Mouse (Mus musculus): ENCODE measurements at regions not wholly inside any gene's neighbourhood (a gene's known extent, or its start where the extent isn't known, plus 50 kb on each side); places are given as distances from the start of the nearest gene placed in this dataset.
A peak's percentile ranks its signal among the peaks of the same experiment; 100 is the strongest.

DNA sequence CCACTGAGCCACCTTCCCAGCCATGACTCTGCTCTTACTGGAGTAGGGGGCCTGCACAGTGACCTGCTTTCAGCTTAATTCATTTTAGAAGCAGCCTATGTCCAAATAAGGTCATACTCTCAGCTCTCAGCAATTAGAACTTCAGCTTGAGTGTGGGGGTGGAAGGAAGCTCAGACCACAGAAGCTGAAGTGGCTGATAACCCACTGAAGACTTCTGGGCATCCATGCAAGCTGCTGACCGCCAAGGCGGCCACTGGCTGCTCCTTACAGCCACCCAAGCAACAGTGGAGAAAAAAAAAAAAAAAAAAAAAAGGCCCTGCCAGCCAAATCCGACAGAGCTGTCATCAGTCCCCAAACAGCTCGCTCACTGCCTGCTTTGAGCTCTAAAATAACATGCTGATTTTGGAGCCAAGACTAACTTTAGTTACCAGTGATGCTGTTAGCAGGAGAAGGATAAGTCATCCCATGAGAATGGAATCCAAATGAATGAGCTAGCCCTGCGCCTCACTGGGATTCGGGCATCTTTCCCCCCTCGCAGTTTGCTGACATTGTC lies 133.0 kb upstream of the Hs6st1 start:
- no peak for DNase-seq

DNA sequence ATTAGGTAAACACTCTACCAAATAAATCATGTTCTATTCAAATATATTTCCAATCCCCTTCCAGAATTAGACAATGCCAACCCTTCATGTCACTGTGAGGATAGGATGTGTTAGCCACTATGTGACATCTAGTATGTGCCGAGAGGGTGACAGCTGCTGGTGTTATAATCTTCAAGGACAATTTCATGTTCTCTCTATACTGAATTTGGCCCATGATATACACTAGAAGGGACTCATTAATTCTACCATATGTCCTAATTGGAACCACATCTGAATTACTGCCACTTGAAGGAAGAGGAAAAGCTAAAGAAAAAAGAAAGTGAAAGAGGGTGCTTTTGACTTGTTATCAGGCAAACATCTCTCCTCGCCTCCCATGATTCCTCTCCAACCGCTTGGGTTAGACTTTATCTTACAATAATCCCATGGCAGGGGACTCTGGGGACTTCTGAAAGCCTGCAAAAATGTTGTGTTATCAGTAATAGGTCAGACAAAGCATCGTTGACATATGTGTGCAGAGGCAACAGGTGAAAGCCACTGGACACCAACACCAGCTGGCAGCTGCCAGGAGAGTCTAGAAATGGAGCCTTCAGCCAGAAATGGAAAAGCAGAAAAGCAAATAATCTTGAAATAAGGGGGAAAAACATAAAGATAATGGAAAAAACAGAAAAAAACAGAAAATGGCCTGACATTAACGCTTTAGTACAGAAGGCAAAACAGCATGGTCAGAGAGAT lies 131.7 kb upstream of the Hs6st1 start:
- DNase-seq: no peak

DNA sequence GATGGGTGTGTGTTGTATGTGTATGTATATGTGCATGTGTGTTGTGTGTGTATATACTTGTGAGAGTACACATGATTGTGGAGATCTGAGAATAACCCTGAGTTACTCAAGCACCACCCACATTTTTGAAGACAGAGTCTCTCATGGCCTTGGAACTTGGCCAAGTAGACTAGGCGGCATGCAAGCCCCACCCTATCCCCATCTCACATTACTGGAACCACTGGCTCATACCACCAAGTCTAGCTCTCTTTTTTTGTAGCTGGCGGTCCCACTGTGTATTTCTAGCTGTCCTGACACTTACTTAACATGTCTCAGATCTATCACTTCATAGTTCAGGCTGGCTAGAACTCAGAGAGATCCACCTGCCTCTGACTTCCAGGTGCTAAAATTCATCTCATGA lies 128.0 kb upstream of the Hs6st1 start:
- DNase-seq: no peak

DNA sequence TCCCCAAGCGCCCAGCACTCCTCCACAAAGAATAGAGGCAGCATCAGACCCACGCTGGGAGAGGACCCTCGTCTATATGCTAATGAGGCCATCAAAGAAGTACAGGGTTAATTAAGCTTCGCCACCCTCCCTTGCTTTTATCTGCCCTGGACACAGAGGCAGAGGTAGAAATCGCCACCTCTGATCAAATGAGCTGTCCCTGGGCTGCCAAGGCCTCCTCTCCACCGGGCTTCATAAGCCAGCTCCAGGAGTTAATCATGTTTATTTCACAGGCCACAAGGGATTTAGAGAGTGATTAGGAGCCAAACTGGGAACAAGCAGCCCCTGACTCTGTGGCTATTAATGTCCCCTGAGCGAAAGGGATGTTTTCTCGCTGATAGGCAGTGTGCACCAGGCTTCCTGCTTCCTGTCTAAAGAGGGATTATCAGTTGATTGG lies 126.5 kb upstream of the Hs6st1 start:
- DNase-seq: no peak

DNA sequence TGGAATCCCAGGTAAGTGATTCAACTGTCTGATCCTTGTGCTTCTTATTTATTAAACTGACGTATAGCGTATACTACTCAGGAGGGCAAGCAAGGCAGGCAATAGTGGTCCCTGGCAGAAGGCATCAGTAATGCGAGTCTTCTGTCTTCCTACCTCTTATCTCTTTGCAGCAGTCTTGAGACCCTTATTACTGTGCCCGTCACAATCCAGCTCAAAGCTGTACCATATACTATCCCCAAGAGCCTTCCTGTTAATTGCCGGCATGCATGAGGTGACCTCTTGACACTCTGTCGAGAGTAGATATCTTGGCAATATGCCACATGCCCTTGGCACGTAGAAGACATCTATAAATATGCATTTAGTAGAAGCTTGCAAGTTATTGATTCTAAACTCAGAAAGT lies 126.0 kb upstream of the Hs6st1 start:
- DNase-seq: no peak

DNA sequence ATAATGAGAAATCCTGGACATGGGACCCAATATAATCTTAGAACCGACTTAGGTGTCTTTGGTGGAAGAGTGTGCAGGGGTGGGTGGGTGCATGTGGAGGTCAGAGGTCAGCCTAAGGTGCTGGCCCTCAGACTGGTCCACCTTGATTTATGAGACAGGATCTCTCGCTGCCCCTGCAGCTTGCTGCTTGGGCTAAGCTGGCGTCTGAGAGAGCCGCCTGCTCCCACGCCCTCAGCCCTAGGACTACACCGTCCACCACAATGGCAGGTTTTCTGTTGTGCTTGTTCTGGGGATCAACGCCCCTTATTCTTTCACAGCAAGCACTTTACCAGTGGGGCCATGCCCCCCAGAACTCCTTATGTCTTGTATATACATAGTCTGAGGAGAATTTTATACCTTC lies 124.4 kb upstream of the Hs6st1 start:
- no peak for DNase-seq

DNA sequence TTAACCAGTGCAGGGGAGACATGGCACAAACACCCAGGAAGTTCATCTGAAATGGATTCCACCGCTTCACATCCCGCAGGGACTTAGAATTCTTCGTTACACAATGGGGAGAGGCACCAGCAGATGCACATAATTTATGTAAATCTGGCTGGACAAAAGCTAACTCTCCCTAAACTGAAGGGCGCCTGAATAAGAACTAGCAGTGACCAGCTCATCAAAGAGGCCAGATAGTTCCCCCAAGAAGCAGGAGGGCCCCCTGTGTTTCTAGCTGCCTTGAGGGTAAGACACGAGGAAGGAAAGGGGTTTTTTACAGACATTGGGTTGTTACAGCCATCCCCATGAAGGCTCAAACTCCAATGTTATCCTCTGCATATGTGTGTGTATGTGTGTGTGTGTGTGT lies 123.8 kb upstream of the Hs6st1 start:
- DNase-seq: no peak

DNA sequence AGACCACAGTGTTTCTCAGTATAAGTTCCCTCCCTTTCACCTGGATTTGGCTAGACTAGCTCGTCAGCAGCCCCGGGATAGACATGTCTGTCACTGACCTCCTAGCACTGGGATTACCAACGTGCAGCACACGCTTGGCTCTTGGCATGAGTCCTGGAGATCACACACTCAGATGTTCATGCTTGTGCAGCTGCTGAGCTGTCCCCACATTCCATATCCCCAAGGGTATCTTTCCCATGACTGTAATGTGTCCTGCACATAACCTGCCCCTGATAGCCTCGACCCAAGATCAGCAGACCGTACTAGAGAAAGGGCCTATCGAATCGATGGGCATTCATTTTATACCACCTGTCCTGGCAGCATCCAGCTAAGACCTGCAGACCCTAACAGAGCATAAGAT lies 123.4 kb upstream of the Hs6st1 start:
- no peak for DNase-seq

DNA sequence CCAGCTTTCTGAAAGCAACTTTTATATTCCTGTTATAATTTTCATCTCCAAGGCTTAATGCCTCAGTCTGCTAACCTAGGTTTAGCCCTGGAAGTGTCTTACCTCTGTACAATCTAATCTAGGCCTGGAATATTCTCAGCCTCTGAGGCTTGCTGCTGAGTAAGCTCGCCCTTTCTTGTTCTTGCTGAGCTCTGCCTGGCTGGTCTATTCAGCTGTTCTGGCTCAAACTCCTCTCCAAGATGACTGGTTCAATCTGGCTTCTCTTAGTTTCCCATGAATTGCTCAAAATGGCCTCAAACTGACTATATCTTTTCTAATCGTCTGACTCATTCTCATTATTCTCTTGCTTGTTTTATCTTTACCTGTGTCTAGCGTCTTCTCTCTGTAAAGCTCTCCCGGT lies 122.6 kb upstream of the Hs6st1 start:
- DNase-seq: no peak

DNA sequence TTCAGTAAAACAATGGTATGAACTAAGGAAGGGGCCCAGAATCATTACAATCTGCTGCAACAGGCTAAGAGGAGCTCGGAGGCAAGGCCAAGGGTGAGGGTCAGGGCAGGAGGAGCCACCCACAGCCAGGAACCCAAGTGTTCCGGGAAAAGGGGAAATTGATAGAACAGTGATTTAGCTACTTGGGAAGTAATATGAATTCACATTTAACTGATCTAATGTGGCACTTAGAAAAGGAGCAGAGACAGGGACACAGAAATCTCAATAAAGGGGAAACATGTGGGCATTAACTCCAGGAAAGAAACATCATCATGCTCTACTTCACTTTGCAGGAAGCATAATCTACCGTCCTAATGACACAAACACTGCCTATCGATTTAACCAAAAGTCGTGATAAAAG lies 120.1 kb upstream of the Hs6st1 start:
- no peak for DNase-seq

DNA sequence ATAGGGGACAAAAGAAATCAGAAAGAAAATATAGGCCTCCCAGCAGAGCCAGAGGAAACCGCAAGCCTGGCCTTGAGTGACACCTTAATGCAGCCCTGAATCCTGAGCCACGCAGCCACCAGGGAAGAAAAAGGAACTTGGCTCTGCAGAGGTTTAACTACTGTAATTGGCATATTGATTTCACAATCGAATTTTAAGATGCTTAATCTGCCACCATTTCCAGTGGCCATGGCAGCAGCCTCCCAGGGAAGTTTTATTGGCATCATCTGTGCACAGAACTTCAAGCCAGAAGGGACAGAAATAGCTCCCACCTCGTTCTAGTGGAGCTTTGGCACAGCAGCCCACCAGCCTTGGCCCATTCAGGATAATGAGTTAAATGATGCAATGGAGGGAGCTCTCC lies 117.1 kb upstream of the Hs6st1 start:
- no peak for DNase-seq

DNA sequence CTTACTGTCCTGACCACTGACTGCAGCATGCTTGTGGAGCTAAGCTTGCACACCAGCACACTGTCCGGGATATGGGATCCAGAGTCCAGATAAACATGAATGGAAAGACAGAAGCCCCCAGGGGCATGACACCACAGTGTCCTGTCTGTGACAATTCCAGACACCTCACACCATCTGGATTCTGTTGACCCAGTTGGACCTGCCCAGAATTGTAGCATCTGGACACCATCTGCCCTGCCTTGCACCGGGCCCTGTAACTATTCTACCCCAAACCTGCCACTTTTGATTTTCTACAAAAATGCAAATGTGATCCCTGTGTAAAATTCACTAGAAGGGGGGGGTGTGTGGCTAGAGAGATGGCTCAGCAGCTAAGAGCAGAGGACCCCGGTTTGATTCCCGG lies 114.5 kb upstream of the Hs6st1 start:
- no peak for DNase-seq

DNA sequence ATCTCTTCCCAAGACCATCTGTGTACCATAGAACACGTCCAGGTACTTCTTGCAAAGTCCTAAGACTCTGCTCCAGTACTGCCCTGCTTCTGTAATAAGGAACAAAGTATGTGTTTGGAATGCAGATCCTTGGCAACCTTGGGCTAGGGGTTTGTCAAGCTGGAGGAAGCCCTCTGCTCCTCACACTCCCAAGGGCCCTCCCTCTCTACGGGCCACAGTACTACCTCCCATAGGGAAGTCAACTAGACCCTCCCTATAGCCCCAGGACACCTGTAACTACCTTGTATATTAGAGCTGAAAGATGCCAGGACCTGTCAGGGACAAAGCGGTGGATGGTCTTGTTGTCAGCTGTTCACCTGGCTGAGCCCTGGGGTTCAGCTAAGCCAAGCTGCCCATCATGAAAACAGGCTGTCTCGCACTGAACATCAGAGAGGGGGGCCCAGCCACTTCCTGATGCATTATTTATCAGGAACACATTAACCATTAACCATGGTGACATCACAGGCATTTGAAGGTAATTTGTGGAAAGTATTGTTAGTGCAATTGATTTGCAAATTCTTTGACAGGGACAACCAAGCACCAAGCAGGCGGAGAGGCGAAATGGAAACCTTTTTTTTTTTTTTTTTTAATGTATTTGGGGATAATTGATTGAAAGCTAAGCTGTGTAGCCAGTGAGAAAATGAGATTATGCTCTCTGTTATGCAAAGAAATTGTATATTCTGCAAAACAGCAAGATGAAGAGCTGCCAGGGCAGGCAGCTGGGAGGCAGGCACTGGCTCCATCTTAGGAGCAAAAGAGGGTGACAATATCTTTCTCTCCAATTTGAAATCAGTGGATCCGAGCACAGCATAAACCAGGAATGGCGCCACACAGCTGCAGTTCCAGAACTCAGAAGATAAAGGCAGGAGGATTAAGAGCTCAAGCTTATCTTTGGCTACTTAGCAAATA lies 110.5 kb upstream of the Hs6st1 start:
- peak in 1 of 2 experiments; percentile 22 for DNase-seq

DNA sequence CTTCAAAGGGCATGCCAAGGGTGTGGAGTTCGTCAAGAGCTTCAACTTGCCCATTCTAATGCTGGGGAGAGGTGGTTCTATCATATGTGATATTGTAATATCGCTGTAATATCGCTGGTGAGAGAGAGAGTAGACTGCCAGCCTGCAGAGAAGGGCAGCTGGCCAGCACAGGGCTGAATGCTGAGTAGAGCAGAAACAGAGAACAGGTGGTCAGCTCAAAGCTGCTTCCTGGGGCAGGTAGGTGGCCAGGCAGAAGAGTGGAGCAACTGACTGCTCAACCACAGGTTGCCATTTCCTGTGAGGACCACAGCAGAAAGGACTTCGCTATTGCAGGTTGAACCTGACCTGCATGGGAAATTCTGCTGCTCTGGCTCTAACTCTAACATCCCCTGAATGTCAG lies 108.5 kb upstream of the Hs6st1 start:
- peak; percentile 83 for DNase-seq

DNA sequence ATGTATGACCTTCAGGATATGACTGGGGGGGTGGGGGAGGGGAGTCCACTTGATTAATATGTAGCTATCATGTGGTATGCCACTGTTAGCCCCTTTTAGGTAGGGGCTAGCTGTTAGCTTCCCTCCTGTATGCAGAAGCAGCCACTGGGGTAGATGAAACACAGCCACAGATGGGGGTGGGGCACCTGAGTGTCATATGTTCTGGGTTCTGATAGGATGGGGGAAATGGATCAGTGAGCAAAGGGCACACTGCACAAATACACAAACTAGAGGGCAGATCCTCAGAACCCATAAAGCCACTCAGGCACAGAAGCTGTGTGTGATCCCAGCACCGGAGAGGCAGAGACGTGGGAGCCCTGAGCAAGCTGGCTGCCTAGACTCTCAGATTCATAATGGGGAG lies 107.4 kb upstream of the Hs6st1 start:
- DNase-seq: peak in 1 of 2 experiments; percentile 18

DNA sequence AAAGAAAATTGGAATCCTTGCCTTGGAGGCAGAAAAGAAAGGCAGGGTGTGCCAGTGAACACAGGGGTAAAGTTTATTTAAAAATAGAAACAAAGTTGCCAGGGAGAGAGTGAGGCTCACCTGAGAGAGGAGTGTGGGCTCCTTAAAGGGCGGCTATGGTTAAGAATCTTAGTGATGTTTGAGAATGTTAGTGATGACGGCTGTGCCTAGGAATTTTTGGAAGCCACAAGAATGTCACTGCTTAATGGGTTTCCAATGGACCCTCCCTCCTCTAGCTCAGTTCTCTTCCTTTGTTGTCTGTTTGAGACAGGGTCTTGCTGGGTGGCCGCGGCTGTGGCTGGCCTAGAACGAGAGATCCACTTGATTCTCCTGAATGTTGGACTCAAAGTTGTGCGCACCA lies 106.3 kb upstream of the Hs6st1 start:
- no peak for DNase-seq

DNA sequence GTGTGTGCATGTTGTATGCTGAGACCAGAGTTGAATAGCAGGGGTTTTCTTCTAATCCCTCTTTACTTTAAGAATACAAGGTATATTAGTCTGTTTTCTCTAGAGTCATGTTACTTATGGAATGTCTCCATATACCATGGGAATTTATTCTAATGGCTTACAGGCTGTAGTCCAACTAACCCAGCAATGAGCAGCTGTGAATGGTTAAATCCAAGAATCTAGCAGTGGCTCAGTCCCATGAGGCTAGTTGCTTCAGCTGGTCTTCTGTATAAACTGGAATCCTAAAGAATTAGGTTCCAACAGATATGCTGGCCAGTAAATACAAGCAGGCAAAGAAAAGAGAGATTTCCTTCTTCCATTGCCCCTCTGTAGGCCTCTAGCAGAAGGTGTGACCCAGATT lies 99.7 kb upstream of the Hs6st1 start:
- no peak for DNase-seq

DNA sequence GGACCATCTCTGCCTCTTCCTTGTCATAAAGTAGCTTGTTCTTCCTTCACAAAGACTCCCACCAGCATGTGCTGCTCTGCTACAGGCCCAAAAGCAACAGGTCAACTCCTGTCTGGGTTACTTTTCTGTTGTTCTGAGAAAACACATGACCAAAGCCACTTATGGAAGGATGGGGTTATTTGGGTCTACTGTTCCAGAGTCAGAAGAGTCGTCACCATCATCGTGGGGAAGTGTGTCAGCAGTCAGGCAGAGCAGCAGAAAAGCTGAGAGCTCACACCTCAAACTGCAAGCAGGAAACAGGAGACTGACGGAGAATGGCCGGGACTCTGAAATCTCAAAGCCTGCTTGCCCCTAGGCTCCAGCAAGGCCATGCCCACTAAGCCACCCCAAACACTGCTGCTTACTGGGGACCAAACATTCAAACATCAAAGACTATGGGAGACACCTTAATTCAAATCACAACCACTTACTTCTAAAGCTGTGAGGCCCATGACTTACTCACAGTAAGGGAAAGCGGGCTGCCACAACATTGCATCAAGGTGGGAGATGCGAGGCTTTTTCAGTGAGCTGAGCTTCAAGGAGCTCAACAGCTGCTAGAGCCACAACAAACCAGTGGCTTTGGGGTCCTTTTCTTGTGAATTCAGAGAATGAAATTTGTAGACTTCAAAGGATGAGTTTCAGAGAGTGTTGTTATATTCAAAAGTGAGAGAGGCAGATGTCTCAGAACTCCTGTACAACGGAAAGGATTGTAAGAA lies 96.6 kb upstream of the Hs6st1 start:
- DNase-seq: no peak

DNA sequence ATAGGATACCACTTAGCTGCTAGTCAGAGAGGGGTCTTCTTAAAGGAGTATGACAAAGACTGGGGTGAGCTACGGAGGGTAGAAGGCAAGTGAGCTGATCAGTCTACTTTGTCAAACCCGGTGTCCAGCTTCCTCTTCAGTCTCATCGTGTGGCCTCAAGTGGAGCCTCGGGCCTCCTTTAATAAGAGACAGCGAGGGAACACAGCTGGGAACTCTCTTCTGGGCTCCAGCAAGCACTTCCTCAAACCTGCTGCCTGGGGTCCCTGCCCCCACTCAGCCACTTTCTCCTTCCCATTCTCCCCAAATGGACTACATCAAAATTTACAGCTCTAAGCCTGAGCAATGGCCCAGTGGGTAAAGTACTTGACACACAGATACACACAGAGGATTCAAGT lies 96.0 kb upstream of the Hs6st1 start:
- DNase-seq: no peak

DNA sequence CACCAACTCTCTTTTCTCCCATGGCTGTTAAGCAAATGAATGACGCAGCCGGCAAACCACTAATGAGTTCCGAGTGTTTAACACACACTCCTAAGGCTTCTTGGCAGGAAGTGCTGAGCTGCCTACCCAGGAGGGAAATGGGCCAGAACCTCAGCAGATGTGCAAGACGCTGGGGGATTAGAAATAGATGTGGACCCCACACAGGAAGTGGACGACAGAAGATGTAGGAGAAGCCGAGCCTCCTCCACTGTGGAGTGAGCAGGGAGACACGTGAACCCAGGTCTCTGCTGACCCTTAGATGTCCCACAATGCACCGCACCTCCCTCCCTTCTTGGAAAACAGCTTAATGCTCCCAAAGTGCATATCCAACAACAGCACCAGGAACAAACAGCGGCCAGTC lies 94.8 kb upstream of the Hs6st1 start:
- no peak for DNase-seq

DNA sequence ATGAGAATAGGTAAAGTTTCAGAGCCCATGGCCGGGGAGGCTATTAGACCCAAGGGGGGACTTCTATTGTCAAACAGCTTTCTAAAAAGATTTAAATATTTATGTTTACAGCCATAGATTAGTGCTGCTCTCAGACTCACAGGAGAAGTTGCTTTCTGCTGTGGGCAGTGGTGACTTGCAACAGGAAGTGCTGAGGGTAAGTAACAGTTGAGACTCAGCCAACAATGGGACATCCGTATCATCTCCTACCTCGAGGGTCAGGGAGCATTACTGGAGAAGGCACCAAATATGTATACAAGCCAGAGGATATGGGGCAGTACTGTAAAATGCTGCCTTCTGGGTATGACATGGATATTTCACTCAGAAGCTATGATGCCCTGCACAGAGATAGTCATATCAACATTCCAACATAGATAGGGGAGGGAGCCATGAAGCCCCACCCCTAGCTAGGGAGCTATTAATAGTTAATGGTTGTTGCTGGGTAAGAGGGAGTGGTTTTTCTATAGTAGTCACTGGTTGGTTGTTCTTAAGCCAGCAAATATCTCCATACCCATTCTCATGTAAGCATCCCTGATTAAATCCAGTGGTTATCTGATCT lies 92.5 kb upstream of the Hs6st1 start:
- DNase-seq: no peak

DNA sequence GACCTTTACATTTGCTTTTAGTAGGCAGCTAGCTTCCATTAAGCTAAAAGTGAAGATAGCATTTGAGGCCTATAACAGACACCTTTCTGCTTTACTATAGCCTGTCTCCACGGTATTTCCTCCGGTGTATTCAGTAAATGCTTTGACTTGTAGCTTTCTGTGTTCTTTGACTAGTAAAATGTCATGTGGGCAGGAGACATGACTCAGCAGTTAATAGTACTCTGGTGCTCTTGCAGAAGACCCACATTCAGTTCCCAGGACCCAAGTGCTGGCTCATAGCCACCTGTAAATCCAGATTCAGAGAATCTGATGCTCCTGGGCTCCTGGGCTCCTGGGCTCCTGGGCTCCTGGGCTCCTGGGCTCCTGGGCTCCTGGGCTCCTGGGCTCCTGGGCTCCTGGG lies 91.7 kb upstream of the Hs6st1 start:
- no peak for DNase-seq

DNA sequence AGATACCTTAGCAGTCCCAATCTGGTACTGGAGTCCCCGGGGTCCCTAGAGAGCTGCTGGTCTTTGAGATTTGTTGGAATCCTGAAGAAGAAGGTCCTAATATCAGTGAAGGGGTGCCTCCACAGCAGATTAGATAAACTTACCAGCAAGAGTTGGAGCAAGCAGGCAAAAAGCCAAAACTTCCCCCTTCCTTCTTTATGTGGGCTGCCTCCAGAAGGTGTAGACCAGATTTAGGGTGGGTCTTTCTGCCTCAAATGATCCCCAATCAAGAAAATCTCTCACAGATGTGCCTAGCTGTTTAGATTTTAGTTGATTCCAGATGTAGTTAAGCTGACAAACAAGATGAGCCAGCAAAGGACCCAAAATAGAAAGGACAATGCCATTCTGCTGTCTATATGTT lies 90.1 kb upstream of the Hs6st1 start:
- no peak for DNase-seq

Data from cerebellum, postnatal 14 days (tissue).